Mouse (Mus musculus) mesoderm, embryonic 11.5 days (tissue): ENCODE measurements at regions not wholly inside any gene's neighbourhood (a gene's known extent, or its start where the extent isn't known, plus 50 kb on each side); places are given as distances from the start of the nearest gene placed in this dataset.

Source experiments
- DNase-seq: peaks from one replicate; pipeline ENCODE4 v3.0.0-alpha.2; 2012; ENCODE audit warnings: low read depth, low spot score

DNA sequence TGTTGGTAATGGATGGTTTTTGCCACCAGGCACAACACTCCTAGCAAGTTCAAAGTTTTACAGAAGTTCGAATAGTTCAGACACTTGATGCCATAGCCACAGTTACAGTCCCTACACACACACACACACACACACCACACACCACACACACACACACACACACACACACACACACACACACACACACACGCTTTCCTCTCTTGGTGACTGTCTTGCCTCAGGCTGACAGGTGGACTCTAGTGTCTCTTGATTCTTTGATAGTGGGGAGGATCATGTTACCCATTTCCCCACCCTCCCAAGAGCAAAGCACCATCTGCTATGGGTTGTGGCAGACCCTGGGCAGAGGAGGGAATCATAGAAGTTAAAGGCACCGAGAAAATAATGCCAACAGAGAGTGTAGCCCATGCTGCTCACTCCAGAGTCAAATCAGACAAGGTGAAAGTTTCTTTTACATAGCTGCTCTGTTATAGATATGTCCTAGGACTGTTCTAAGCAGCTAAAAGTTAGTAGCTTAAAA is 75.9 kb downstream of the Klhl25 start:
- no peak for DNase-seq

DNA sequence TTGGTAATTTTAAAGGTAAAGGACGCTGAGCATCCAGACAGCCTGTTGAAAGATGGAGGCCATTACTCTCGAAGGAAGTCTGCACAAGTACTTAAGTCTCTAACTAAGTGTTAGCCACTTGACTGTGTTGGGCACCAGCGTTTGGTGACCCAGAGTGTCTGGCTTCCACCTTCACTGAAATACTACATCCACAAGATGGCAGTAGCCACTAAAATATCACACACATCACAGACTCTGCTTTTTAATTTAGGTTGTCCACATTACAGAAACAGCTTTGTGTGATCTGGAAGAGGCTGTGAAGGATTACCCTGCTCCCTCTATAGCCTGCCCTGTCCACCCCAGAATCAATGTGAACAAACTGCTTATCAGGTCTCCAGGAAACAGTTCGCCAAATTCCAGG is 79.4 kb downstream of the Klhl25 start:
- DNase-seq = peak; percentile 42

DNA sequence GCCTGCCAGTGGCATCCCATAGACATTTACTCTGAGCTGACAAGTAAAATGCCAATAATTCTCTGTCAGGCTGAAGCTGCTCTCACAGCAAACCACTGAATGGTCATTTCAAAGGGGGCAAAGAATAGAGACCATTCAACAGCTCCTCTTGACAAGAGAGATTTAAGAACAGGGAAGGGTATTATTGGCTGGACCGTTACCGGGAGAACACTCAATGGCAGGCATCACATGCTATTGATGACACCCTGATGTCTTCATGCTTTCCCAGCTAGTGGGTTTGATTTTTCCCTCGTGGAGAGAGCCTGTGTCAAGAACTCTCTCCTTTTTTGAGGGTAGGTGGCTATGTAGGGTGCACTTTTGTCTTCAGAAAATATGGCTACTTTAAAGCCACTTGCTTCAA is 95.7 kb downstream of the Klhl25 start:
- peak; percentile 31 for DNase-seq

DNA sequence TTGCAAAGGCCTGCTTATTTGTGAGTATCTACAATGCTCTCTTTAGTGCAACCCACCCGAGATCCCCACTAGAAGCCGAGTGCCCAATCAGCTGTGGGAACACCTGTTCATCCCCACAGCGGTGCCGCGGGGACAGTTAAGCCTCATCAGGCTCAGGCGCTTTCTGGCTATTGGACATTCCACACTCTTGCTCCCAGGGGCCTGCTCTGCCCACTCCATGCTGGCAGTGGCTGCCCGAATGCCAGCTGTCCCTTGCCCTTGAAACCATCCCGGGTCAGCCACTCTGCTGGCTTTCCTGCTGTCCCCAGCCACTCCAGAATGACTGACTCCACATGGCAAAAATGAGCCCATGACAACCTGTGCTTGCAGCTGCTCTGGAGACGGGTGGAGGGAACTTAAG is 107.6 kb downstream of the Klhl25 start:
- no peak for DNase-seq

DNA sequence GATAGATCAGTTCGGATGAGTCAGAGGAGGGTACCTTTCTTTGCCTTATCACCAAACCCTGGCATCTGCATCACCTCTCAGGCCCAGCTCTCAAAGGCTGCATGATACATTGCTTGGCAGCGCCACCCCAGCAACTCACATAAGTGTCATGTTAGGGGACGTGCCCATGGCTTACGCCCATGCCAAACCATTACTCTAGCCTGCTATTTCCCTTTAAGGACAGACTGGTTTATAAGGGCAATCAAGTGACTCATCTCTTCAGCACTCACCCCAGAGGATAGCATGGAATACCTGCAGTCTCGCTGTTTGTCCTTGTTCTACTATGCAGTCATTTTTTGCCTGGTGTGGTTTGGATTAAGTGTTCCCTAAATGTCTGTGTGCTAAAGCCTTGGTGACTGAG is 109.3 kb downstream of the Klhl25 start:
- DNase-seq = no peak

DNA sequence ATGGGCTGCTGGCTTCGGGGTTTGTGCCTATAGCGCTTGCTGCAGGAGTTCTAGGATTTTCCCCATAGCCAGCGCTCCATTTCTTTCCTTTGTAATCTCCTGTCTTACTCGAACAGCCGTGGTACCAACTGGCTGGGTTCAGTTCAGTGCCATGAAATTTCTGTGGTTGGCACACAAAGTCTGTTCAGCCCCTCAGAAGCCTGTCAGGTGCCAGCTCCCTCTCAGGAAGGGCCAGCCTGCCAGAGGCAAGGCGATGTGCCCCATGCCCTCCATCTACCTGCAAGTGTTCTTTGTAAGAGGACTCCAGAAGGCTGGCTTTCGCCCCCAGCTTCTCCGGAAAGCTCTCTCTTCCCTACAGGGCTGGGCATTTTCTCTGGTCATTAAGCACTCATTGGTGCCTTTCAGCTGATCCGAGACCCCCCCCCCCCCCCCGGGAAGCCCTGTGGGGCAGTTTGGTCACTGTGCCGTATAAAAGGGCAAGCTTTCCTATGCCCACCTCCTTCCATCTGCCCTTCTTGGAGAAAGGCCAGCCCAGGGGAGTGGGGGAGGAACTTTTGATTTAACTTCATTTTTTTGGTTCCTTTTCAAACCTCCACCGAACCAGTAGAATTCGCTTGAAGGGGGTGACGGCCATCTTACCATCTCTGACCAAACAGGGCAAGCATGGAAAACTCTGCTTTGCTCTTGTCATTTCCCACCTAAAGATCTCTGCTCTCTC is 112.0 kb downstream of the Klhl25 start:
- DNase-seq = no peak

DNA sequence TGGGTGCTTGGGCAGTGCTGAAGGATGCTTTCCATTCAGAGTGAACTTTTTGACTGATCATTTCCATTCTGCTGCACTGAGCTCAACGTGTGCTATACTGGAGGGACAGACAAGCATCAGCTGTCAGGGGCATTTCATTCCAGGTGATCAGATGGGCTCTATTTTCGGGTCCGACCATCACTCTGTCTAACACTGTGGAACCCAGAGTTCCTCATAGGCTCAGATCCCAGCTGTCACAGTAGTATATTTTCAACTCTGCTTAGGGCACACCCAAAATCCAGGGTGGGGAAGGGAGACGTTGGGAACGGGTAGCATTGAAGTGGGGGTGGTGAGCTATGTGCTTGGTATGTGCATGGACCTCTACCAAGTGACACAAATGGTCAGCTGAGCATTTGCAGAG is 120.1 kb downstream of the Klhl25 start:
- DNase-seq = no peak

DNA sequence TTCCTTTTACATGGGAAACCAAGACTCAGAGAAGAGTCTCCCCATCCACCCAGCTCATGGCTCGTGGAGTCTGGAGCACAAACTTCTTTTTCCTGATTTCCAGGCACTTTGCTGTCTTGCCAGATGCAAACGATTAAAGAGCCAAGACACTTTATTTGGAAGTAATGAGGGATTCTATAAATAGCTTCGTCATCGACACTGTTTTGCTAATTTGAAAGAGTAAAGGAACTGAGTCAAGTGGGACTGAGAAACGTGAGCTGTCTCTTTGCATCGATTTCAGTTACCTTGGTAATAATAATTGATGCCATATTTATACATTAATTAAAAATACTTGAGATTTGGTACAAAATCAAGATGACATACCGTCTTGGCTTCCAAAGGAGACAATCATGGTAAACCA is 122.8 kb downstream of the Klhl25 start:
- DNase-seq = no peak

DNA sequence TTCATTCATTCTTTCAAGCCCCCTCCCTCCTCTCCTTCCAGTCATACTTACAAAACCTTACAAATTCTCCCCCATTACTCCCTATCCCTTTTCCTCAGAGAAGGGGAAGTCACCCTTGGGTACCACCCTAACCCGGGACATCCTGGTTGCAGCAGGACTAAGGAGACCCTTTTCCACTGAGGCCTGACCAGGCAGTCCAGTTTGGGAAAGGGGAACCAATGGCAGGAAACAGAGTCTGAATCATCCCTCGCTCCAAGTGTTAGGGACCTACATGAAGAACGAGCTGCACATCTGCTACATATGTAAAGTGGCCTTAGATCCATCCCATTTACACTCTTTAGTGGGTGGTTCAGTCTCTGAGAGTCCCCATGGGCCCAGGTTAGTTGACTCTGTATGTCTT is 123.6 kb downstream of the Klhl25 start:
- no peak for DNase-seq

DNA sequence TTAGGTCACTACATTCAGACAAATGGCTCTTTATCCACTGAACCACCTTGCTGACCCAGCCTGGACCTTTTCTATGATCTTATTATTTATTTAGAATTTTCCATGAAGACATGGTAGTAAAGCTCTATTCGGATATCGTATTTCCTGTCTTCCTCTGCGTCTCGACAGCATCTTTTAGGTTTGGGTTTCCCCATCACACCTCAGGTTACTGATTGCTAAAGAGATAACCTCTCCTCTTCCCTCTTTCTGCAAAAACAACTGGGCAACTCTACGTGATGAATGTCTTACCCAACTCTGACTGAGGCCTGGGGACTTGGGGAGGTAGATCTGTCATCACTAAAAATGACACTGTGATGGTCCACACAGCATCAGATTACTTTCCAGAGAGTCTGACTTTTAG is 133.4 kb downstream of the Klhl25 start:
- no peak for DNase-seq

DNA sequence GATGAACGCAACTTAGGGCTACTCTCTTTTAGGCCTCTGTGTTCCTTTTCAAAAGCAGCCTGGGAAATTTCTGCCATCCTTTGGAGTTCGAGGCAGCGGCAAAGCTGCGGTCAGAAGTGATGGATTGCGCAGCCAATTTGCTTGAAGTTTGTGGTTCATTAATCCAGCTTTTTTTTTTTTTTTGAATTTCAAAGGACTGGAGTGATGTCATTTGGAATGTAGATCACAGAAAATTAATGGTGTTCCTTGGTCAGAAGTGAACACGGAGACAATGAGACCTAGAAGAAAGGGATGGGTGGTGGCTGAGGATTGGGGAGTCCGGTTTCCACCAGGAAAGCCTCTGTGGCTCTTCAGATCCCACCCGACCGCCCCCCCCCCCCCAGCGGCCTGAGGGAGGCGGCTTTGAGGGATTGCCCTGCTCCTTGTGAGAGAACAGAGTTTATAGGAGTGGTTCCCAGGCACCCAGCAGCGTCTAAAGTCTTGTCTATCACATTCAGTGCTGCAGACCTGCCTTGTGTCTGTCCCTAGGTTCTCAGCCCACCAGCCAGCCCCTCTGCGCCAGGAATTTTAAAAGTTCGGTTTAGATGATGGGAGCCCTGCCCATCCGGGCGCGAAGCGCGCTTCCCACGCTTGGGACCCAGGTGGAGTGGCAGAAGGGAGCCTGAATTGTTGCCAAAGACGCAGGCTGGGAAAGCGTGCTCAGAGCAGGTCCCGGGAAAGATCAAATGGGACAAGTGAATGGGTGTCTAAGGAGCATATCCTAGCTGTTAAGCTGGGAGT is 135.1 kb downstream of the Klhl25 start:
- DNase-seq = peak; percentile 64

DNA sequence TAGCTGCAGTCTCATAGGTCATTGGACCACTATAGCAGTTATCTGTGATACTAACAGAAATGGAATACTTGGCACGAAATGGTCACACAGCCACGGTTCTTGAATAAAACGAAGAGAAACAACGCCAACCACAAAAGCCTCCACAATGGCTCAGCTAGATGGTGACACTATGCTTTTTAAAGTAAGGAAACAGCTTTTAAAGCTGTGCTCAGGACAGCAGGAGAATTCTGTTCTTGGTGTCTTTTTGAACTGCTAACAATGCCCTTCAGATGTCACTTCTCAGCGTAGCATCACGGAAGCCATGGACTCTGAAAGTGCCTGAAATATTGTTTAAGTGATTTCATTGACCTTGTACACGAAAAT is 135.7 kb downstream of the Klhl25 start:
- DNase-seq = no peak

DNA sequence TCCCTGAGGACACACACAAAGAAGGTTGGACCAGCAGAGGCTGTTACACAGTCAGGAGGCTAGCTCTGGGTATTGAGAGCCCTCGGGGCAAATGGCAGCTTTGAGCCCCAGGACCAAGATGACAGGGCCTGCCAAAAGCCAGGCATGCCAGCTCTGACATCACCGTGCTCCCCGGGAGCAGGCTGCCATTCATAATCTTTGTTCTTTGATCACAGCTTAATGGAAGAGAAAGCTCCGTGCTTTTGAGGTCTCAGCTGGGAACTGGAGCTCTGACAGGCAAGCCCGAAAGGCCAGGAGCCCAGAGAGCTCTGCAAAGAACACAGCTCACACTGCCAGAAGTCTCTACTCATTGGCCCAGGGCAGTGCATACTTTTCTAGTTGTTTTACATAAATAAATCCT is 150.7 kb downstream of the Klhl25 start:
- DNase-seq = no peak

DNA sequence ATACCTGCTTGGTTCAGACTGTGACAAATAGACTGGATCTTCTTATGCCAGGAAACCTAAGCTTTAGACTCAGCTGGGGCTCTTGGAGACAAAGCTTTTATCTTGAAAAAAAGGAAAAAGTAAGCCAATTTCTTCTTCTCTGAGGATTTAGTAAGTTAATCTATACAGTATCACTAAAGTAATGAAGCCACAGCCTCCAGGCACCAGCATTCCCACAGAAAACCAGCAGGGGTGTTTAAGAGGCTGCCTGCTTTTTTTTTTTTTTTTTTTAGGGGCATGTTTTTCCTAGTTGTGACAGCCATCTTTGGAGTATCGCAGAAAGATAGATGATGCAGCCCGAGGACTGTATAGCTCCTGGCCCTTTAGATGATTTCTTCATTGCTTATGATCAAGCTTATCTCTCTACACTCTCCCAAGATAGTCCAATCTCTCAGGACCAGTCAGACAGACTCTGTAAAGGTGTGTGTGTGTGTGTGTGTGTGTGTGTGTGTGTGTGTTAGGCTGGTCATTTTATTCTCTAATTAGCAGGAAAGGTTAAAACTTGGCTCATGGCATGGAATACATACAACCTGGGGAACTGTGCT is 151.3 kb downstream of the Klhl25 start:
- no peak for DNase-seq

DNA sequence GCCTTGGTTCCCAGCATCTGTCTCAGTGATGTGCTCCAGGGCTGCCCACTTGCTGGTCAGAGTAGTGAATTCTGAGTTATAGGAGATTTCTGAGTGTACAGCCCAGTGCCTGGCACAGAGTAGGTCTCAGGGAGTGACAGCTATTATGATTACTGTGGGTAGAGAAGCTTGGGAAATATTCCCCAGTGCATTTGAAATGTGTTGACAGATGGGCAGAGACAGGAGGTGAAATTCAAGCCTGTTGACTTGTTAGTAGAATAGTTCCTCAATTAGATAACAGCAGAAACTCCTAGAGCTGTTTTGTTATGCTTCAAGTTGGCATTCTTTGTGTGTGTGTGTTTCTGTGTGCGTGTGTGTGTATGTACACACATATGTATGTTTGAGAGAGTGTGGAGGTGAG is 152.9 kb downstream of the Klhl25 start:
- no peak for DNase-seq

DNA sequence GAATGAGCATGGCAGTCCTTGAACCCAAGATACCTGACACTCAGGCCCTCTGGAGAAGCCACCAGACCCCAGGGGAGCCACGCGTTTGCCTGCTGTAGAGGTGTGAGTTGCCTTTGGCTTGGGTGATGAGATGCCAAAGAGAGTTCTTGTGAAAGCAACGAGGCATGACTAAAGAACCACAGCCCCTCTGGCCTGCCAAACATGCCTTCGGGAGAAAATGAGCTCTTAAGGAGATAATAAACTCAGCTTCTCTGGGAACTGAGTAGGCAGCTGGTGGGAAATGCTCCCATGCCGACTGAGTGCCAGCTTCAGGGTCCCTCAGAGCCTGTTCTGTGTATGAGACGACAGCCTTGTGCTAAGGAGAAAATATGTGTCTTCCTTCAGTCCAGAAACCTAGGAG is 160.1 kb downstream of the Klhl25 start:
- no peak for DNase-seq

DNA sequence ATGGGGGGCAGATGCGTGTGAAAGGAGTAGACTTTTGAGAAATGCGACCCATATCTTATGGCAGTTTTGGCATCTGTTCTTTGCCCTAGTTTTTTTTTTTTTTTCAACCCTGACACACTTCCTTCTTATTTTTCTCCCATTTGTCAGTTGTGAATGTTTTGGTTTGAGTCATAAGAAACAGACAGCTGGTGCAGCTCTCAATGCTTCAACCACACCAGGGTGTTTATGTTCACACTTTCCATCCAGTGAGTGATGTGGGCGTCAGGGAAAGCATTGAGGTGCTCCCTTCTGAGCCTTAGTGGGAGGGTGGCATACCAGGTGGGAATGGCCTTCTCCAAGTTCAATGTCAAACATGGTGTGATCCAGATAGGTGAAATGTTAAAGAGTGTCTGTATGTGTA is 181.9 kb upstream of the Agbl1 start:
- no peak for DNase-seq

DNA sequence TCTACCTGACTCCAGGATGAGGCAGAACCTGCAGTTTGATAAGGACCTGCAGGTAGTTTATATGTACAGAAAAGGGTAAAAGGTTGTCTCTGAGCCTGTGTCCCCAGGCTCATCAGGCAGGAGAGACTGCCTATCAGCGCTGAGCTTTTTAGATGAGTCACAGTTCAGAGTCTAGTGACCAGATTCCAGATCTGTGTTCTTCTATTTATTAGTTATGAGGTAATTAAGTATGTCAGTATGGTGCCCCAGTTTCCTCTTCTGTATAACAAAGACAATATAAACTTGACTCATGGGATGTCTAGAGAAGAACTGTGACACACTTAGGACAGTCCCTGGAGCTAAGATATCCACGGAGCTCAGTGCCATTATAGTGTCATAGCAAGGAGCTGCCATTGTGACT is 180.3 kb upstream of the Agbl1 start:
- DNase-seq = no peak

DNA sequence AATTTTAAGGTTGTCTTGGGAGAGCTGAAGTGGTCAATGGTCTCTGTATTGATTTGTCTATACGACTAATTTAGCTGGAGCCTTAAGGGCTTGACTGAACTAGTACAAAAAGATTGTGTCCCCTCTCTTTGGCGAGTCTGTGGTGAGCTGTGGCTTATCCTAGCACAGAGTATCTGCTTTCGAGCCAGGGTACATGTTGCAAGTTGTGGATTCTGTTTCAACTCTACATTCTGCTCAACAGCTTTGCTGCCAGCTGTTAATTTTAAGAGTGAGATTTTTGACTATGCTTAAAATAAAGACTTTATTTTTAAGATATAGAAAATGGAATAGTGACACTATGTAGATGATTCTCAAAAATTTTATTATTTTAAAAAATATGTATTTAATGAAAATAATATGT is 175.8 kb upstream of the Agbl1 start:
- DNase-seq = no peak

DNA sequence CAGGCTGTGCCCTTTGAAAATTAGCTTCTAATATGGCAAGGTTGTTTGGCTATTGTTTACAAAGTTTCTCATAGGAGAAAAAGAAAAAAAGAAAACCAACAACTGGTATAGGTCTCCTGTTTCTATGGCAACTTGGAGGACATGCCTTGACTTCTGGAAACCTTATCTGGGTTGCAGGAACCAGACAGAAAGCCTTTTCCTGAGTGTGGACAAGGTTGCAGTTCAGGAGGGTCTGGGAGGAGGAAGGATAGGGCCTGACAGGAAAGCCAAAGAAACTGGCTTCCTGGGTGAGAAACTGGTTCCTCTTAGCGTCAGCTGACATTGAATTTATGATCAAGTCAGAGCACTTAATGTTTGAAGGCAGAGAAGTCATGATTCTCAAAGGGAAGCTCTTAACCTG is 130.5 kb upstream of the Agbl1 start:
- no peak for DNase-seq

DNA sequence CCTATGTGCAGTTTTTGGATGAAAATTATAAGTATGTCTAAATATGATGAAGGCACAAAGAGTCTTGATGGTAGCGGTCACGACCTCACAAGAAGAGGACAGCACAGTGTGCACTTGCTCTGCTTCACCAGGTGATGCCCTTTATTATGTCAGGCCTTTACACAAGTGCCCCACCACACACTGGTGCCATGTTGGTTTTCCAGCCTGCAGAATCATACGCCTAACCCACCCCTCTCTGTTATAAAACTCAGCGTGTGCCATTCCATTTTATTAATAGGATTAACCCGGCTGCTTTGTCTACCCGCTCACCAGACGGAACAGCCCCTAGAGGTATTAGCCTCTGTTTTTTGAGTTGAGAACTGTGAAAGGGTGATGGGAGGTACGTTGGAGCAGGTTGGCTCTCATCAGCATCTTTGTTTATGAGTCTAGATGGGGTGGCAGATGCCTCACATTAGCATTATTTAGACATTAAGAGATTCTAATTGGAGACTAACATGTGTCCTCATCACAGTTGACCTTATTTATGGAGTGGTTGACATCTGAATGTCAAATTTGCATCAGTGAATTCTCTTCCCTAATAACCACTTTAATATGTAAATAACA is 108.3 kb upstream of the Agbl1 start:
- DNase-seq = no peak

DNA sequence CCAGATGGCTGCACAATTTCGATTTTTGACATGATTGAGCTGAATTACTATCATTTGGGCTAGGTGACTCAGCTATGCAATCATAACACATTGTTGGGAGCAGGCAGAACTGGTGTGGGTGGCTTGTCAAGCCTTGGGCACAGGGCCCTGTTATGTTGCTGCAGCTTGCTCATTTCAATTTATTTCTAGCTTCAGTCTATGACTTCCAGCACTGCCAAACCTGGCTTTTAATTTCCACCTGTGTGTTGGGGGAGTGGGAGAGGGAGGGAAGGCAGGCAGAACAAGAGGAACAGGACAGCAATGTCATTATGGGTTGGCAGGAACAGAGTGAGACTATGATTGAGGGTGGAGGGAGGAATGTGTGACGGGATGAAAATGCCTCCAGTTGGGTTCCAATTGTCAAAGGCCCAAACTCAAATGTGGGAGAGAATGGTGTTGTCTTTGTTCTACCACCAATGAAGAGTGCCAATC is 102.0 kb upstream of the Agbl1 start:
- DNase-seq = no peak
